ENCODE assay signal across 8 mouse cellular contexts in the genomic region with DNA sequence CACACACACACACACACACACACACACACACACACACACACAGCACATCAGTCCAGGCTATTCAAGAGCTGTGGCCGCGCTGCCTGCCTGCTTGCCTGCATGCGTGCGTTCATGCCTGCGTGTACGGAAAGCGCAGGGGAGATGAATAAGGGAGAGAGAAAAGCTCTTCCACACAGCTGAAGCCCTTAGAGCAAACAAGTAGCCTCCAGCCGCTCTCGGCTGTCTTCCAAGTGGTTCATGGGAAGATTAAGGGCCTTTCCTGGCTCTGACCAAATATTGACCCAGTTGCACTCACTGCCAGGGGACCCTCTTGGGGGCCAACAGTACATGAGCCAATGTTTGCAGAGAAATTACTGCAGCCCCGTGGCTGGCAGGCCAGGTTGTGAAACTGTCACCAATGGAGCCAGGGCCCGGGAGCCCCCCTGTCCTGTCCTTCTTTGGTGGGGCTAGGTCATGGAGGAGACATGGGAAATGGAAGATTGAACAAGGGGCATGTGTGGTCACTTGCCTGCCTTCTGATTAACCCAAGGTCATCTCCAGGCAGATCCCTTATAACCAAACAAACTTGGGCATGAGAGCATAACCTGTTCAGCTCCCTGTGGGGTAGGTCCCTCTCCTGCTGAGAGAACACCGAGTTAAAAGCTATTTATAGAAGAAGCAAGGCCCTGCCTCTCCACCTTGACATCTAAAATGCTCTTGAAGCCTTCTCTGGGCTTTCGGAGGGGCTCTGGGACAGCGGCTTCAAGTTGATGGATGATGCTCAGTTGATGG. TPM values are rescaled to one million over a fixed set of nuclear protein-coding genes. Genes with fewer than 3 reads are reported as not detected.
DNase-seq lines count a peak whose midpoint lies in the region; ATAC-seq and TF ChIP-seq lines count a peak whose summit lies in the region.

No protein-coding gene starts in this region.

- intact Hi-C loops in gastrocnemius, adult 2 months (cut with DNase I): no loop called here

- H3K9me3 ChIP-seq in embryonic facial prominence, embryonic 10.5 days: no peaks in the 10 kb centered on the region
- H3K9me3 ChIP-seq in hindbrain, postnatal 0 days (ENCODE audit: low read length): no peaks in the 10 kb centered on the region

- H3K4me3 ChIP-seq in gastrocnemius, adult 2 months: peak overlapping the region; percentile 31
- no peak overlapping the region for H3K4me3 ChIP-seq in embryonic facial prominence, embryonic 10.5 days
- no peak overlapping the region for H3K4me3 ChIP-seq in hindbrain, postnatal 0 days (ENCODE audit: low read length)

- H3K27me3 ChIP-seq in embryonic facial prominence, embryonic 10.5 days (replicated peaks; ENCODE audit: low read depth, poor library complexity, severe bottlenecking): no peaks in the 10 kb centered on the region
- H3K27me3 ChIP-seq in hindbrain, postnatal 0 days (ENCODE audit: insufficient read depth, low read length): no peaks in the 10 kb centered on the region

- no peak overlapping the region for H3K4me2 ChIP-seq in hindbrain, postnatal 0 days (ENCODE audit: low read depth, low read length)

- peaks cover 18% of the 10 kb centered on the region for H3K36me3 ChIP-seq in embryonic facial prominence, embryonic 10.5 days (replicated peaks)
- no peaks in the 10 kb centered on the region for H3K36me3 ChIP-seq in hindbrain, postnatal 0 days (ENCODE audit: insufficient read depth, low read length)

- DNase-seq in gastrocnemius, adult 2 months: peak; percentile 59
- no peak for DNase-seq in gastrocnemius, adult 8-10 months (ENCODE audit: low spot score in 2 of 2)
- no peak for DNase-seq in embryonic facial prominence, embryonic 10.5 days (ENCODE audit: low spot score)
- DNase-seq in hindbrain, postnatal 0 days (ENCODE audit: low spot score): peak; percentile 71
- DNase-seq in lung, postnatal 36 days: peak; percentile 75
- DNase-seq in urinary bladder, postnatal 4 days (ENCODE audit: low spot score in 2 of 2): no peak
- DNase-seq in spleen, adult 12 weeks (ENCODE audit: low spot score): no peak

- H3K27ac ChIP-seq in gastrocnemius, adult 2 months: peak overlapping the region; percentile 88
- 0 out of 2 replicates have a peak overlapping the region, but pooled peaks have one; percentile 3 for H3K27ac ChIP-seq in embryonic facial prominence, embryonic 10.5 days (replicated peaks)
- H3K27ac ChIP-seq in hindbrain, postnatal 0 days: peak overlapping the region; percentile 28; the same call in 1 of the 2 replicates

- no peak for TF ChIP-seq CTCF in gastrocnemius, adult 2 months (IDR thresholded peaks at IDR 0.05)
- TF ChIP-seq CTCF in hindbrain, postnatal 0 days (IDR thresholded peaks at IDR 0.05; ENCODE audit: low read depth): no peak

- ATAC-seq in hindbrain, postnatal 0 days: peak; percentile 34; the same call in 1 of the 2 replicates
- ATAC-seq in megakaryocyte-erythroid progenitor cell, adult 5-6 weeks (replicated peaks; ENCODE audit: low FRiP score, low TSS enrichment, poor library complexity, severe bottlenecking): no peak

- no peak overlapping the region for H3K9ac ChIP-seq in hindbrain, postnatal 0 days (replicated peaks; ENCODE audit: low read length)

- peaks cover 37% of the 10 kb centered on the region for H3K4me1 ChIP-seq in embryonic facial prominence, embryonic 10.5 days
- peaks cover 8% of the 10 kb centered on the region for H3K4me1 ChIP-seq in hindbrain, postnatal 0 days (ENCODE audit: insufficient read depth, low read length)

- WGBS in embryonic facial prominence, embryonic 10.5 days: 79% methylated on average over 14 of the region's 14 CpGs
- 48% methylated on average over 14 of the region's 14 CpGs for WGBS in hindbrain, postnatal 0 days

RNA-seq across cellular contexts. Expression of a gene that starts 42.9 kb away (rescaled TPM):
- 10 to 100 TPM; 37.7 to 44.7 TPM for total RNA-seq in gastrocnemius, adult 2 months (2021)
- total RNA-seq in gastrocnemius, adult 8-10 months (2022): 10 to 100 TPM; 33.4 to 44.9 (median 41.1) TPM
- polyA plus RNA-seq in embryonic facial prominence, embryonic 10.5 days (2016; fragmentation: Nextera tagmentation; extraction: Ambion mirVana): 2.6 and 2.9 TPM in 2 replicates
- 21.9 and 25.5 TPM in 2 replicates for total RNA-seq in hindbrain, postnatal 0 days (2014; rRNA removed)
- polyA plus RNA-seq in hindbrain, postnatal 0 days (2015; fragmentation: Nextera tagmentation; extraction: Ambion mirVana): 1.4 and 1.8 TPM in 2 replicates
- total RNA-seq in megakaryocyte-erythroid progenitor cell, adult 5-6 weeks (2014; fragmentation: Nextera tagmentation): 0.55 and 0.96 TPM in 2 replicates
- total RNA-seq in megakaryocyte-erythroid progenitor cell, adult 5-6 weeks (2017): 0.34 and 1.0 TPM in 2 replicates

Comparison
In these comparisons a context has a peak if more than half of its experiments do, and no peak if none do; other contexts are left out.
1. DNase-seq: peak in gastrocnemius, adult 2 months (single experiment), hindbrain, postnatal 0 days (single experiment) and lung, postnatal 36 days (single experiment); none in gastrocnemius, adult 8-10 months (0 of 2), embryonic facial prominence, embryonic 10.5 days (single experiment), urinary bladder, postnatal 4 days (0 of 2) and spleen, adult 12 weeks (single experiment).
2. H3K27ac ChIP-seq: peak in every context shown above with its lines; median percentile 88 in gastrocnemius, adult 2 months; 28 in hindbrain, postnatal 0 days; 3 in embryonic facial prominence, embryonic 10.5 days.
3. RNA of a gene that starts 42.9 kb away (total RNA-seq): 37.7 to 44.7 TPM in gastrocnemius, adult 2 months, 33.4 to 44.9 TPM in gastrocnemius, adult 8-10 months and 21.9 to 25.5 TPM in hindbrain, postnatal 0 days; 0.34 to 1.0 TPM in megakaryocyte-erythroid progenitor cell, adult 5-6 weeks; every median in the first group is over 10 times any median in the second.